Mouse (Mus musculus) stomach, postnatal 0 days (tissue): ENCODE results near the gene Eng.

Experiments used
- CTCF ChIP-seq: IDR thresholded peaks from 2 replicates; pipeline ENCODE4 v1.5.1; 2016; ENCODE audit warnings: antibody characterized with exemption, low read depth, mild to moderate bottlenecking, moderate library complexity
- EP300 ChIP-seq: optimal IDR thresholded peaks from 2 replicates; pipeline ENCODE3; 2016; ENCODE audit warnings: antibody characterized with exemption

- TF ChIP-seq EP300 (no peak), CTCF (no peak)
Observed at GRCm38 (mm10) chr2:32710425-32710824, 64.0 kb downstream of the Eng start.
